Mouse (Mus musculus) embryonic facial prominence, embryonic 11.5 days (tissue): ENCODE measurements around the gene Sox8. TPM values are rescaled to one million over a fixed set of nuclear protein-coding genes. Genes with fewer than 3 reads are reported as not detected.

ENCODE experiments used
- ATAC-seq: fragments of 200-750 bp; cut with Nextera tagmentation; replicated peaks from 2 replicates; pipeline ENCODE4 v1.8.0; 2017; ENCODE audit warnings: low read depth; ENCODE audit not compliant: insufficient number of reproducible peaks, low FRiP score, low TSS enrichment
- DNase-seq: peaks from one replicate; pipeline ENCODE4 v3.0.0-alpha.2; 2015; ENCODE audit warnings: low spot score
- H3K27ac ChIP-seq: fragments of 300-500 bp; sonication (generic); replicated peaks from 2 replicates; pipeline ENCODE4 v1.5.1; 2014; ENCODE audit warnings: mild to moderate bottlenecking, low read depth, low read length, control low read depth
- H3K27me3 ChIP-seq: fragments of 300-500 bp; sonication (generic); 2 replicates; pipeline ENCODE4 v1.6.1; 2014; ENCODE audit warnings: mild to moderate bottlenecking, low read length, moderate library complexity, mixed read lengths; ENCODE audit not compliant: control insufficient read depth, insufficient read depth
- H3K36me3 ChIP-seq: fragments of 300-500 bp; sonication (generic); replicated peaks from 2 replicates; pipeline ENCODE4 v1.6.1; 2014; ENCODE audit warnings: low read depth, mild to moderate bottlenecking, low read length, moderate library complexity, mixed read lengths; ENCODE audit not compliant: control insufficient read depth, insufficient read depth
- H3K4me1 ChIP-seq: fragments of 300-500 bp; sonication (generic); 2 replicates; pipeline ENCODE4 v1.6.1; 2014; ENCODE audit warnings: low read length, mixed read lengths; ENCODE audit not compliant: control insufficient read depth, insufficient read depth
- H3K4me2 ChIP-seq: fragments of 300-500 bp; sonication (generic); 2 replicates; pipeline ENCODE4 v1.6.1; 2014; ENCODE audit warnings: low read depth, mild to moderate bottlenecking, control low read depth, low read length, moderate library complexity
- H3K4me3 ChIP-seq: fragments of 300-500 bp; sonication (generic); 2 replicates; pipeline ENCODE4 v1.5.1; 2014; ENCODE audit warnings: low read depth, low read length, control low read depth
- H3K9ac ChIP-seq: fragments of 300-500 bp; sonication (generic); replicated peaks from 2 replicates; pipeline ENCODE4 v1.6.1; 2014; ENCODE audit warnings: mild to moderate bottlenecking, control low read depth, low read length
- H3K9me3 ChIP-seq: fragments of 300-500 bp; sonication (generic); replicated peaks from 2 replicates; pipeline ENCODE4 v1.6.1; 2016; ENCODE audit warnings: mild to moderate bottlenecking, low read length, inconsistent platforms, mixed read lengths; ENCODE audit not compliant: control insufficient read depth
- WGBS: fragments of 180-500 bp; shearing (Covaris S2); extraction: QIAGEN DNeasy Blood & Tissue Kit; methylation state at CpG from one replicate; pipeline ENCODE4 v1.1.7; 2014; 5-methylcytosine and 5-hydroxymethylcytosine counted together
- polyA plus RNA-seq: library from polyadenylated mRNA; unstranded; fragments of >200 nt; fragmentation: Nextera tagmentation; extraction: Ambion mirVana; gene quantifications from 2 replicates; pipeline ENCODE4 v1.2.1, GENCODE M21; 2014

Sox8 gene
- polyA plus RNA-seq, 1 experiment from 2014 or later = 6.2 TPM

DNA sequence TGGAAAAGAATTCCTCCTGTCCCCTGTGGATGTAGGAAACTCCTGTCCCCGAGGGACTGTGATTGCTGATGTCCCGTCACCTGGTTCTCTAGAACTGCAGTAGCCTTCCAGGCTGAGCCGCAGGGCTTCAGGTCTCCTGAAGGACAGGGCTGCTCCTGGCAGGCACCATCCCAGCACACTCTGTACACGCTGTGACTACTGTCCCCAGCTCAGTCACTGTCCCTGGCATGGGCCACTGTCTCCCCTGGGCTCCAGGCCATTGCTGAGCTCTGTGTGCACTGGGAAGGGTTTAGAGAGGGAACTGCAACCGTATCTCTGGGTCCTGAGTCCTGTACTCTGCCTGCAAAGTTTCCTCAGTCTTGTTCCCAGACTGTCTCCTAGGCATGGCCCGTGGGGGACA is 21.9 kb upstream of the Sox8 start:
- DNase-seq (no peak), ATAC-seq (no peak)
- Histone ChIP-seq H3K4me2 (no peak overlapping the region), H3K36me3 (peaks cover 2% of the 10 kb centered on the region; the same call in 1 of the 2 replicates), H3K27ac (peak overlapping the region; percentile 13; the same call in 1 of the 2 replicates), H3K9ac (peak overlapping the region; percentile 34; the same call in 1 of the 2 replicates), H3K4me3 (no peak overlapping the region), H3K9me3 (no peaks in the 10 kb centered on the region), H3K27me3 (no peaks in the 10 kb centered on the region), H3K4me1 (peaks cover 6% of the 10 kb centered on the region)
- 79% methylated on average over 6 of the region's 6 CpGs for WGBS

DNA sequence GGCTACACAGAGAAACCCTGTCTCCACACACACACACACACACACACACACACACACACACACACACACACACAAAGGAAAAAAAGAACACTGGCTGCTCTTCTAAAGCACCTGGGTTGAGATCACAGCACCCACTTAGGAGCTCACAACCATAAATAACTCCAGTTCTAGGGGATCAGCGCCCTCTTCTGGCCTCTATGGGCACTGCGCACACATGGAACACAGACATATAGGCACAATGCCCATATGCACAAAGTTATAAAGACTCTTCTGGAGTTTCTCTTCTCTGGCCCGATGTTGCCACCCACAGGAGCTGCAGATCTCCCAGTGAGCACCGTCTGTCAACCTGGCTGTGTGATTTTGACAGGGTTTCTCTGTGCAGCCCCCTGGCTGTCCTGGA is 20.5 kb upstream of the Sox8 start:
- Histone ChIP-seq H3K36me3 (peaks cover 2% of the 10 kb centered on the region; the same call in 1 of the 2 replicates), H3K9me3 (no peaks in the 10 kb centered on the region), H3K27me3 (no peaks in the 10 kb centered on the region), H3K4me1 (peaks cover 6% of the 10 kb centered on the region), H3K27ac (no peak overlapping the region), H3K9ac (no peak overlapping the region), H3K4me3 (no peak overlapping the region), H3K4me2 (no peak overlapping the region)
- 81% methylated on average over 4 of the region's 4 CpGs for WGBS
- ATAC-seq (no peak), DNase-seq (no peak)

DNA sequence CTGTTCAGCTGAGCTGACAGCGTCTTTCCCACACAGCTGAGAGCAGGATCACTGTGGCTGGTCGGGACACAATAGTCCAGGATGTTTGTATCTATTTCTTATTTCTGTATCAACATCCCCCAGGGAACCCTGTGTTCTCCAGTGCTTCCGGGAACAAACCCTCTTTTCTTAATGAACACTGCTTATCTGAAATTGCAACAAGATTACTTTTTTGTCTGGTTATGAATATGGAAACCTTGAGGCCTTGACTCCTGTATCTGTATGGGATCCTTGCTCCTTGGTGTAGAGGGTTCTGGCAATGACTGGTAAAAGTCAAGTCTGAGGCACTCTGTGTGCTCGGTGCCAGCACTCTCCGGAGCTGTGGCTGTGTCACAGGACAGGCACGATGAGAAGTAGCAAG is 19.6 kb upstream of the Sox8 start:
- H3K27me3 ChIP-seq = no peaks in the 10 kb centered on the region
- WGBS = 89% methylated on average over 6 of the region's 6 CpGs
- H3K4me2 ChIP-seq = no peak overlapping the region
- no peak overlapping the region for H3K27ac ChIP-seq
- H3K4me1 ChIP-seq = peaks cover 6% of the 10 kb centered on the region
- H3K9me3 ChIP-seq = no peaks in the 10 kb centered on the region
- H3K4me3 ChIP-seq = no peak overlapping the region
- DNase-seq (no peak), ATAC-seq (no peak)
- no peak overlapping the region for H3K9ac ChIP-seq
- H3K36me3 ChIP-seq = peaks cover 2% of the 10 kb centered on the region

DNA sequence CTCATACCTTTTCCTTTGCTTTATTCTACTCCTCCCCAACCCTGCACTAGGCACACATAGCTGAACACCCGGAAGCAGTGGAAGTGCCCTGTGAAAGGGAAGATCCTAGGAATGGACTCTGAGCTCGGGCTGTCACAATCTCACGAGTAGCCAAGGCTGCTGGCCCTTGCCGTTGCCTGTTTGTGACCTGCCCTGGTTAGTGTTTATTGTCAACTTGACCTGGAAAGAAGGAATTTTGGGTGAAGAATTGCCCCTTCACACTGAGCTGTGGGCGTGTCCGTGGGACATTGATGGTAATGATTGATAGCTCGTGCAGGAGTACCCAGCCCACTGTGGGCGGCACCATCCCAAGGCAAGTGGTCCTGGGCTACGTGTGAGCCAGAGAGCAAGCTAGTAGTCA is 14.2 kb upstream of the Sox8 start:
- H3K27me3 ChIP-seq = no peaks in the 10 kb centered on the region
- H3K4me1 ChIP-seq = peaks cover 1% of the 10 kb centered on the region
- no peak overlapping the region for H3K9ac ChIP-seq
- ATAC-seq = no peak
- no peak for DNase-seq
- H3K27ac ChIP-seq = no peak overlapping the region
- WGBS = 98% methylated on average over 9 of the region's 9 CpGs
- H3K4me2 ChIP-seq = no peak overlapping the region
- no peak overlapping the region for H3K4me3 ChIP-seq
- H3K9me3 ChIP-seq = no peaks in the 10 kb centered on the region
- H3K36me3 ChIP-seq = no peaks in the 10 kb centered on the region; the same call in 1 of the 2 replicates

DNA sequence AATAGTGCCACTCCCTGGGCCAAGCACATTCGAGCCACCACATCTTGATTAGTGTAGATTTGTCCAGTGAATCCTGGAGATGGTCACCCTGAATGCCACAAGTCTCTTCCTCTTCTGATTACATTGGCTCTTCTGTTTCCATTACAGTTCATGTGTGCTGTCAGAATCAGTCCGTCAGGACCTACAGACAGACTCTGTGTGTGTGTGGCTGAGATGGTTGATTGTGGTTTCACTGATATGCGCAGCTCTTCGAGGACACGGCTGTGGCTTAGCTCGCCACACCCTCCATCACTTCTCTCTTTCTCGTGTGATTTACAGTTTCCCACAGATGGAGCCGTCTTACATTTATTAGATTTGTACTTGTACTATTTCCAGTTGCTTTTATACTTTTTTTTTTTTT is 13.4 kb upstream of the Sox8 start:
- 90% methylated on average over 8 of the region's 8 CpGs for WGBS
- Histone ChIP-seq H3K9me3 (no peaks in the 10 kb centered on the region), H3K27me3 (no peaks in the 10 kb centered on the region), H3K4me2 (no peak overlapping the region), H3K36me3 (no peaks in the 10 kb centered on the region; the same call in 1 of the 2 replicates), H3K4me3 (no peak overlapping the region), H3K27ac (no peak overlapping the region), H3K9ac (no peak overlapping the region), H3K4me1 (peaks cover 5% of the 10 kb centered on the region)
- ATAC-seq = no peak
- no peak for DNase-seq

DNA sequence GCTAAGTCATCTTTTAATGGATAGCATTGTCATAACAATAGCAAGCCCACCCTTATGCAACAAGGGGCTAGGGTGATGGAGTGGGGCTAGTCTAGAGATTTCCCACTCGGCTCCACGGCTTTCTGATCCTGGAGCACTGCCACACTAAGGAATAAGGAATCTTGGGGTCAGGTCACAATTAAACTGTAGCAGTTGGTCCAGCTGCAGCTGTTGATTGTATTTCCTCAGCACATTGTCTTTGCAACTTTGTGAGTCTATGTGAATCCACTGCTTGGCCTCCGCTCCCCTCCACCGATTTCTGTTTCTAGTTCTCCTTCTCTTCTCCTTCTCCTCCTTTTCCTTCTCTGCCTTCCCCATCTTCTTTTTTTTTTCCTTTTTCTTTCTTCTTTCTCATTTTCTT is 12.6 kb upstream of the Sox8 start:
- Histone ChIP-seq H3K27me3 (no peaks in the 10 kb centered on the region), H3K4me2 (no peak overlapping the region), H3K4me1 (peaks cover 5% of the 10 kb centered on the region), H3K9me3 (no peaks in the 10 kb centered on the region), H3K36me3 (no peaks in the 10 kb centered on the region; the same call in 1 of the 2 replicates), H3K9ac (no peak overlapping the region), H3K4me3 (no peak overlapping the region), H3K27ac (no peak overlapping the region)
- DNase-seq = no peak
- no peak for ATAC-seq
- WGBS = 69% methylated on average over 4 of the region's 4 CpGs

DNA sequence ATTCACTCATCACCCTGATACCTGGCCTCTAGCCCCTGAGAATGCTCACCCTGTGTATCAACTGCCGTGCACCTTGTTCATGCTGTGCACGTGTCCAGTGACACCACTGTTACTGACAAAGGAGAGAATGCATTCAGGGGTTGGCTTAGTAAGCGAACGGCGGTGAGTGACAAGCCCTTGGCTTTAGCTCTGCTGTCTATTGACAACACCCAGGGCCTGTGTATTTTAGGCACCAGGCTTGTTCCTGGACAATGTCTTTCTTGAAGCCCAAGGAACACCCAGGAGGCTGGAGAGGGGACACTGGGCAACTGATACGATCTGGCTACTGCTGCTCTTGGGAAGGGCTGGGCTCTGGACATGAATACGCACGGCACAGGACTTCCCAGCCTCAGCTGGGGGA is 11.6 kb upstream of the Sox8 start:
- H3K9ac ChIP-seq = no peak overlapping the region
- H3K27ac ChIP-seq = no peak overlapping the region
- 88% methylated on average over 8 of the region's 8 CpGs for WGBS

DNA sequence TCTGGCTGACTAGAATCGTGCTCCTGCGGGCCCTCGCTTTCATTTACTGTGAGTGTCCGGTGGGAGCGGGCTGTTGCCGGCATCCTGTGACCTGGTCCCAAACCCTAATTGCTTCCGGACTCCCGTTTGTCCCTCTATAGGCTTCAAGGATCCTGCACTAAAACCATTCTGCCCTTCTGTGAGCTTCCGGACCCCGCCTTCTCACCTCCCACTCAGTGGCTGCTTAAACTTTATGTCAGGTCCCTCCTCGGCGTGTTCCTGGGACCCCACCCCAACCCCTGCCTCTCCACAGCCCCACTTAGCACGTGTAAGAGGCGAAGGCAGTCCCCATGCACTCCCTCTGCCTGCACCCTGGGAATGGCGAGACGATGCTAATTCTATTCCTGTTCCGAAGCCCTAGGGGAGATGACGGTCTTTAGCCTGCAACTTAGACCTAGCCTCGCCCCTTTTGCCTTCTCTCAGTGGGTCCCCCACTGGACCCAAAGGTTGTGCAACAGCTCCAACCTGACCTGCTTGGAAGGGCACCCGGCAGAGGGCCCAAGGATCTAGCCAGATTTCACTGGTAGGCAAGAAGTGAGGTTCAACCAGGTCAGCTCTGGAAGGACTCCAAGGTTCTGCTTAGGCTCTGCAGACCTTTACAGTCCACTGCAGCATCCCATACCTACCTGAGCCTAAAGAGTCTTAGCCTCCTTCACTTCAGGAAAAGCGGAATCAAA is 9.0 kb upstream of the Sox8 start:
- peaks cover 5% of the 10 kb centered on the region for H3K4me1 ChIP-seq
- no peaks in the 10 kb centered on the region for H3K36me3 ChIP-seq
- DNase-seq (no peak), ATAC-seq (peak; percentile 38)
- peak overlapping the region; percentile 79 for H3K4me3 ChIP-seq
- no peaks in the 10 kb centered on the region for H3K27me3 ChIP-seq
- whole genome bisulfite sequencing = 5% methylated on average over 21 of the region's 21 CpGs
- peak overlapping the region; percentile 88 for H3K9ac ChIP-seq
- no peak overlapping the region; the same call in 1 of the 2 replicates for H3K27ac ChIP-seq
- peak overlapping the region; percentile 84 for H3K4me2 ChIP-seq
- no peaks in the 10 kb centered on the region for H3K9me3 ChIP-seq

More for the DNA sequence above, 11.6 kb upstream of the Sox8 start:
- peaks cover 5% of the 10 kb centered on the region for H3K4me1 ChIP-seq
- DNase-seq = no peak
- no peaks in the 10 kb centered on the region for H3K9me3 ChIP-seq
- H3K36me3 ChIP-seq = no peaks in the 10 kb centered on the region; the same call in 1 of the 2 replicates
- no peaks in the 10 kb centered on the region for H3K27me3 ChIP-seq
- ATAC-seq = no peak
- H3K4me2 ChIP-seq = no peak overlapping the region
- no peak overlapping the region for H3K4me3 ChIP-seq
